Mouse (Mus musculus) erythroblast, embryonic 14.5 days (primary cell): ENCODE data around the gene Skint3.

ENCODE experiments used
- GATA1 ChIP-seq: IDR thresholded peaks from 2 replicates; pipeline ENCODE4 v1.6.1; 2012; ENCODE audit warnings: low read length, inconsistent platforms, mixed read lengths
- TAL1 ChIP-seq: IDR thresholded peaks from 3 replicates; pipeline ENCODE4 v1.6.1; 2012; ENCODE audit warnings: low read length, inconsistent platforms, mixed read lengths

GRCm38 (mm10) chr4:112302855-112303509 lies 70.9 kb downstream of the Skint3 start:
- TF ChIP-seq TAL1 (no peak), GATA1 (no peak)
